Mouse (Mus musculus) T-helper 1 cell (primary cell): ENCODE measurements at regions not wholly inside any gene's neighbourhood (a gene's known extent, or its start where the extent isn't known, plus 50 kb on each side); places are given as distances from the start of the nearest gene placed in this dataset.

ENCODE experiments used
- in situ Hi-C: fragments of 300-600 bp; cut with MboI, MseI; formaldehyde crosslinking; loops from one replicate; pipeline ENCODE4 v1.15.1; 2025; ENCODE audit warnings: high pct_unique_total_duplicates

- in situ Hi-C loops: loop anchor here (5.0 kb wide), 1 partner anchor 213 kb away; no protein-coding TSS in a partner anchor
Measured at GRCm38 (mm10) chr15:85634322-85635141, 52.3 kb upstream of the Wnt7b start.

GRCm38 (mm10) chr15:85635425-85635824, 53.2 kb upstream of the Wnt7b start:
- in situ Hi-C loops: no loop called here

- in situ Hi-C loops: no loop called here
Measured at GRCm38 (mm10) chr15:85639566-85639965, 57.3 kb upstream of the Wnt7b start.

GRCm38 (mm10) chr15:85641120-85642080, 59.1 kb upstream of the Wnt7b start:
- in situ Hi-C loops: no loop called here

DNA sequence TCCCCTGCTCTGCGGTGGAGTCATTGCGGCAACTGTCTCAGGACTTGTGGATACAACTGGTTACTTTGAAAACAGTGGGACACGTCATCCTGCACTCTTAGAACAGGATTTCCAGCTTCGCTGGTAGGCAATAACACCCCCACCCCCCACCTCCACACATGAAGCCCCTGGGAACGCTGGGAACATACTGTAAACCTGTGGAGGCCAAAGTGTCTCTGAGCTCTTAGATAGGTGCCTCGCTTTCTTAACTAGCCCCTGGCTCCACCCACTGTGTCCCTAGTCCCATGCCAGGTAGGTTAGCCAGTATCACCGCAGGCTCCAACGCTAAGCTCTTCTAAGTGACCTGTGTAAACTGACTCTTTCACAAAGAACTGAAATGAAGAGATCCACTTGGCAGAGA, 63.1 kb upstream of the Wnt7b start:
- in situ Hi-C loops: no loop called here

GRCm38 (mm10) chr15:85645971-85646638, 63.8 kb upstream of the Wnt7b start:
- in situ Hi-C loops: no loop called here

GRCm38 (mm10) chr15:85646639-85647277, 64.5 kb upstream of the Wnt7b start:
- in situ Hi-C loops: no loop called here

DNA sequence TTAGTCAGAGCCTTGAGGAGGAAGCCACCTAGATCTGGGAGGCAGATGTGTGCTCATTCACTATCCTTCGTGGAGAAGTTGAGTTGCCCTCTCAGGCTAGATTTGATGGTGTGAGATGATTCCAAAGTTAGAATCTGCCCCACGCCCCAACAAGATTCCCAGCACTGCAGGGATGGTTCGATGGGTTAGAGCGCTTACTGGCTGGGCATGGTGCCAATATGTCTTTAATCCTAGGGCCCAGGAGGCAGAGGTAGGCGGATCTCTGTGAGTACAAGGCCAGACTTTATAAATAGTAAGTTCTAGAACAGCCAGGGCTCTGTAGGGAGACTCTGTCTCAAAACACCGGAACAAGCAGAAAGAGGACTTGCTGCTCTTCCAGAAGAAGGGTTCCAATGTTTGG, 65.3 kb upstream of the Wnt7b start:
- in situ Hi-C loops: no loop called here

- in situ Hi-C loops: no loop called here
Measured at GRCm38 (mm10) chr15:85650241-85650640, 68.0 kb upstream of the Wnt7b start.

- in situ Hi-C loops: no loop called here
Measured at GRCm38 (mm10) chr15:85651718-85652420, 69.6 kb upstream of the Wnt7b start.

- in situ Hi-C loops: no loop called here
Measured at GRCm38 (mm10) chr15:85652431-85652830, 70.2 kb upstream of the Wnt7b start.

DNA sequence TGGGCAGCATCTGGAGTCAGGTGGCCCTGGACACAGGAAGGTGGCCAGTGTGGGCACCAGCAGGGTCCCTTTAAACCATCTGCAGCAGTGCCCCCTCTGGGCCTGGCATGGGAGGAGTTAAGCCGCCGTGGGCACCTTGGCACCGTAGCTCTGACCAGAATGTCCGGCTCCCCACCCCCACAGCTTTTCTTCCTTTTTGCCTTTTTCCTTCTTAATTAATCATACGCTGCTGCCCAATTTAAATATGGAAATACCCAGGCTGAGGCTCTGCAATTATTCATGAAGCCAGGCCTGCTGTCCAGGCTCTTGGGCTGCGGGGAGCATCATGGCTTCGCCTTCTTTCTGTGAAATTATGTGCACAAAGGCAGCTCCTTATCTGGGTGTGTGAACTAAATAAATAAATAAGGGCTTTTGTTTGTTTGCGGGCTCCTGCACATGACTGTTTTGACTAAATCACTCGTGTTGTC, 70.6 kb upstream of the Wnt7b start:
- in situ Hi-C loops: no loop called here

- in situ Hi-C loops: no loop called here
Measured at GRCm38 (mm10) chr15:85653421-85654401, 71.4 kb upstream of the Wnt7b start.

GRCm38 (mm10) chr15:85654791-85655190, 72.5 kb upstream of the Wnt7b start:
- in situ Hi-C loops: no loop called here

GRCm38 (mm10) chr15:85655751-85656167, 73.5 kb upstream of the Wnt7b start:
- in situ Hi-C loops: no loop called here

DNA sequence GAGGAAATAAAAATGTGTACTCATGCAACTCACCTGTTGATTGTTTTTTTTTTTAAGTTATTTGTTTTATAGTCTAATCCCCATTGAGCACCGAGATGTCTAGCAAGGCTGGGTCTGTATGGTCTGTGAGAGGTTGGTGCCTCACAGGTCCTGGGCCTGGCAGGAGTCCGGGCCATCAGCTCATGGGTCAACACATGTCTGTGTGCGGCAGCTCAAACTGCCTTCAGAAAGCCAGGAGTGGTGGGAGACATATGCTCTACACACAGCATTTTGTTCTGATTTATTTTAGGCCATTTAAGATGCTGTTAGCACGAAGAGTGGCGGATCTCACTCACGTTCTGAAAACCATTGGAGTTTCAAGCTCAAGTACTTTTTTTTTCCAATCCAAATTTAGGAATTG, 74.6 kb upstream of the Wnt7b start:
- in situ Hi-C loops: no loop called here

DNA sequence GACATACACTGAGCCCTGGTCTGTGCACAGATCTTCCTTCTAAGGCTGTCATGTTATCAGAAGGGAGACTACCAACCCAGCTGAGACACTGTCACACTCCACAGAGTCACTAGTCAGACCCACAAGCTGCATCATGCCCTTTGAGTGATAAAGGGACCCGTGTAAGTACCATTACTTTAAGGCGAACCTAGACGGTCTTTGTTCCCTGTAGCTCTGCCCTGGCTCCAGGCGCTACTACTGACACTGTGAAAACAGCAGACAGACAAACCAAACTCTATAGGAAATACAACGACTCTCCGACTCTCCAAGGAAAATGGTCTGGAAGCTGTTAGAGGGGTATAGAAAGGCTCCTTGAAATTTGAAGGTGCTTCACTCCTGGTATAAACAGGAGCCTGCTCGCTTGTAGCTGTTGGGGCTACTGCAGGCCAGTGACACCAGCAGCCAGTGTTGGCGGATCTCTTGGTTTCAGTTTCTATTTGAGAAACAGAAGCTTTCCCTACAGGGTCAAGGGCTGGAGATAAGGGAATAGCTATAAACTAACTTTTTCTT, 75.2 kb upstream of the Wnt7b start:
- in situ Hi-C loops: no loop called here

GRCm38 (mm10) chr15:85658101-85658885, 76.0 kb upstream of the Wnt7b start:
- in situ Hi-C loops: no loop called here
